Mouse (Mus musculus) Patski (cell line): ENCODE measurements around the gene Tmem245. TPM values are rescaled to one million over a fixed set of nuclear protein-coding genes. Genes with fewer than 3 reads are reported as not detected.
A peak's percentile ranks its signal among the peaks of the same experiment; 100 is the strongest.

Source experiments
- ATAC-seq: fragments of 100-300 bp; one replicate; pipeline ENCODE4 v1.8.0; 2021
- CTCF ChIA-PET: fragments of 350-600 bp; sonication (Branson Sonifier 250); formaldehyde crosslinking; loops from one replicate; lab custom pipeline; 2022; ENCODE audit warnings: inconsistent platforms; lab: Charles Lee
- POLR2A ChIA-PET: fragments of 350-600 bp; sonication (Branson Sonifier 250); formaldehyde crosslinking; loops from one replicate; lab custom pipeline; 2022; ENCODE audit warnings: antibody characterized with exemption, inconsistent platforms; lab: Charles Lee
- DNase-seq: peaks from one replicate; pipeline ENCODE4 v3.0.0-alpha.2; 2011; ENCODE audit warnings: low read depth, low spot score
- H3K27me3 ChIP-seq: fragments of 371-371 bp; one replicate; pipeline ENCODE4 v1.5.1; 2021
- CTCF ChIP-seq: fragments of 100-300 bp; IDR thresholded peaks from one replicate; pipeline ENCODE4 v1.5.1; 2021
- in situ Hi-C: fragments of 300-500 bp; cut with MboI; formaldehyde crosslinking; loops from 3 replicates; pipeline ENCODE4 v1.11.1; 2018; ENCODE audit warnings: low pct_unique_long_range_greater_than_20kb, mixed read lengths
- polyA plus RNA-seq: library from polyadenylated mRNA; unstranded; gene quantifications from one replicate; pipeline ENCODE4 v1.2.3, GENCODE M21; 2021

The Tmem245 gene
- polyA plus RNA-seq, 1 experiment from 2014 or later: 19.1 TPM

DNA sequence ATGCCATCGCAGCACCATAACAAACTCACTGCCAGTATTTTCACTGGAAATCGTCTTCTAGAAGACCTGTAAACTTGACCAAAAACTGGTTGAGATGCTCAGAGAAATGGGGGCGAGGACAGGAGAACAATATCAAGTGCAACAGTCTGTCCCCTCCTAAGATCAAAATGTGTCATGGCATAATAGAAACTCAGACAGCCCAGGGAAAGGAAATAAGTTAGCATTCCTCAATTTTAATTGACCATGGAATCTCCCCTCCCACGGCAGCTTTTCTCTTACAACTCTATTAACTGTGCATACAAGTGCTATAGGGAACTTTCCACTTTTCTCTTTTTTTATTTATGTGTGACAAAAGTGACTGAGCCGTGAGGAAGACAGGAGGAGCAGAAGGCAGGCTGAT, 79.5 kb downstream of the Tmem245 start:
- no peak for TF ChIP-seq CTCF
- POLR2A ChIA-PET: no interaction called here
- DNase-seq: no peak
- in situ Hi-C loops: no loop called here
- no peak for ATAC-seq
- no peaks in the 10 kb centered on the region for H3K27me3 ChIP-seq
- CTCF ChIA-PET: interaction anchor here (0.7 to 1.8 kb wide), 2 partner anchors 15 to 48 kb away, joined by 3 to 4 read pairs; no protein-coding TSS in a partner anchor

DNA sequence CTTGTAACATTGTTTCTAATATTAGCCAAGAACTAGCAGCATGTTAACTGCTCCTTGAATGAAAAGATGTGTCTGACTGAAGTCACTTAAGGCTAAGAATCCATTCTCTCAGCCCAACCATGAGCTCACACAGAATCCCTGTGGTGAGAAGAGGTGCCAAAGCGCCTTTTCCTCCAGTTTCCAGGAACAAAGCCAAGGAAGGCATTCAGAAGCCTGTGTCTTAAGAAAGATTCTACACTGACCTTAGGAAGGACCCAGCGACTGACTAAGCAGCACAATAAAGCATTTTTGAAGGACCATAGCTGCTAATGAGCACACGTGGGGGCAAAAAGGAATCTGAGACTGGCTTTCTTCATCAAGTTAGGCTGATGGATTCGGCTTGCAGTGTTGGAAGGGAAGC, 81.3 kb downstream of the Tmem245 start:
- no peak for TF ChIP-seq CTCF
- peak; percentile 83 for DNase-seq
- ChIA-PET CTCF (interaction anchor here (1.3 kb wide), 2 partner anchors 15 to 18 kb away, joined by 3 to 5 read pairs; no protein-coding TSS in a partner anchor), POLR2A (no interaction called here)
- no peaks in the 10 kb centered on the region for H3K27me3 ChIP-seq
- in situ Hi-C loops: no loop called here
- peak; percentile 49 for ATAC-seq

DNA sequence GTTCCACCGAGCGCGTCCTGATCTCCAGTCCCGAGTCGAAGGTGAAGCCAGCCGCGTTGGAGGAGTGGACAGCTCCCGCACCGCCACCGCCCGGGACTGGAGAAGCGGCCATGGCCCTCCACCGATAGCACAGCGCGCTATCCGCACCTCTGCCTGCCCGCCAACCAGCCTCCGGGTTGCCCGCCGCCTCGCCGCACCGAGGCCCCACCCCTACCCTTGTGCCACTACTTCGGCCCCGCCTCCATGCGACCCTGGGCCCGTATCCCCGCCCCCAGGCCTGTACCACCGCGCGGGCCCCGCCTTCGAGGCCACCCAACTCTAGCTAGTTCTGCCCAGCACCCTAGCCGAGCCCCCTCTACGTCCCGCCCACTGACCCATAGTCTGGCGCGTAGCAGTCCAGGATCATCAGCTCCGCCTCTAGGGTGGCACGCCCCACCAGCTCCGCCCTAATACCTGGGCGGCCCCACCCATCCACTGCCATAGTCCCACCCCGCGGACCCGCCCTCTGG, 82.2 kb downstream of the Tmem245 start, which contains the start of gene Ctnnal1:
TSS of gene Ctnnal1 (minus strand) at position 186 of the 509 bp plus-strand sequence.
- ChIA-PET POLR2A (no interaction called here), CTCF (interaction anchor here (1.3 kb wide), 1 partner anchor 14 kb away, joined by 3 read pairs; no protein-coding TSS in a partner anchor)
- no peak for TF ChIP-seq CTCF
- DNase-seq: no peak
- peak; percentile 81 for ATAC-seq
- no peaks in the 10 kb centered on the region for H3K27me3 ChIP-seq
- in situ Hi-C loops: no loop called here

DNA sequence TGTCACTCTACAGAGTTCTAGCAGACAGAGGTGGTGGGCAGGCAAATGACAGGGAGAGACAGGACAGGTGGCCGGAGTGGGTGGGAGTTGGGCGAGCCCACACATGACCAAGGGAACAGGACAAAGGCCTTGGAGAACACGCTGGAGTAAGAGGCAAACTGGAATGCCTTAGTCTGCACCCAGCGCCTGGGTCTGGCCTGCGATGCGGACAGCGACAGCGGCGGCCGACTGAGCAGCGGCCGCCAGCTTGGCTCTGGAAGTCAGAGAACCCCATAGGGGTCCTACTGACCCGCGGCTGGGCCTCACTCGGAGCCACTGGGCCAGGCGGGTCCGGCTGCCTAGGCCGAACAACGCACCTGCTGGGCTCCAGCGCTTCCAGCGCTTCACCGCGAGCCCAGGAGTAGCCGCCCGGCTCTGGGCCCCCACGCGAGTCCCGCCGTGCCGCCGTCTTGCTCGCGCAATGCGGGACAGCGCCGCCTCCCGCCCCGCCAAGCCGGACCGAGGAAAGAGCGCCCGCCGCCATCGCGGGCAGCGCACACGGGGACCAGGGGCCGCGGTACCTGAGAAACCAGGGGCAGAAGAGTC, 82.7 kb downstream of the Tmem245 start:
- H3K27me3 ChIP-seq: no peaks in the 10 kb centered on the region
- no peak for TF ChIP-seq CTCF
- CTCF ChIA-PET: no interaction called here
- DNase-seq (no peak), ATAC-seq (peak; percentile 6)
- POLR2A ChIA-PET: no interaction called here
- in situ Hi-C loops: no loop called here

DNA sequence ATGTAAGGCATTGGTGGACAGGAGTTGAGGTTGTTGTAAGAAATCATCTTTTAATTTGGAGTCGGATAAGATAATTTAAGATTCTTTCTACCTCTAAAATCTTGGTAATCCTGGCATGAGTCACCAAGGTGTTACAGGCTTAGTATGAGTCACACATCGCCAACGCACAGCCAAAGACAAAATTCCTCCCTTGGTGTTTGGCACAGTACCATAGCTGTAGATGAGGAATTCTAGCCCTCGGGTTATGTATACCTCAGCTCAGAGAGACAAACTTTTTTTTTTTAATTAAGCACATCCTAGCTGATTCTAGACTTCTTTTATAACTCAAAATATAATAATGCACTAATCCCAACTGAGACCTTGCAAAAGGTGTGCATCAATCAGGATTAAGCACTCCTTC, 83.2 kb downstream of the Tmem245 start:
- H3K27me3 ChIP-seq: no peaks in the 10 kb centered on the region
- ChIA-PET CTCF (no interaction called here), POLR2A (no interaction called here)
- no peak for TF ChIP-seq CTCF
- peak; percentile 28 for ATAC-seq
- no peak for DNase-seq
- in situ Hi-C loops: no loop called here

DNA sequence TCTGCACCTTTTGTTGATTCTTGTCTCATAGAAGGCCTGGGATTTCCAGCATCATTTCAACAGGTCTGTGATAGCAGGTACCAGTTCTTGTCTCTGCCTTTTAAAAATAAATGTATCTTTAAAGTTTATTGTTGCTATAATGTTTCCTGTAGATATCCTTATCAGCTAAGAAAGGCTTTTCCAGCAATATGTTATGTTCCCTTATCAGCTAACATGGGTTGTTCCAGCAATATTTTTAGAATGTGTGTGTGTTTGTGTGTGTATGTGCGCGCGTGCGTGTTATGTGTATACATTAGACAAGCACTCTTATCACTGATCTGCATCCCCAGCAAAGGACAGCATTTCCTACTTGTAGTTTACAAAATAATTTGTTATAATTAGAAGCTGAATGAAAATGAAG, 85.7 kb downstream of the Tmem245 start:
- TF ChIP-seq CTCF: no peak

DNA sequence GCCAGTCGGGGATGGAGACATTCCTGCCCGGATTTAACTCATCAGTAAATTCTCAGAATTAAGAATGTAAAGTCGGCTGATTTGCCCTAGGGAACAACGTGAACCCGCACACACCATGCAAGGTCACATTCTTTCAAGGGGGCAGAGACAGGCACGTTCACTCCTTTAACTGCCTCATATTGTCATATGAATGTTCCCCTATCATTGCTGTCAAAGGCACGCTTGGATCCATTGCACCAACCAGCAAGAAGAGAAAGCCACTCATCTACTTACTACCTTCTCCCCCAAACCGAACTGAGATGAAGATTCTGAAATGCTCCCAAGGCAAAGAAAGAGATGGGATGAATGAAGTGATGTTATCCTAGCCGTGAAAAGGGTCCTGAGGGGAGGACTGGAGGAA, 88.5 kb downstream of the Tmem245 start:
- DNase-seq (no peak), ATAC-seq (no peak)
- TF ChIP-seq CTCF: no peak
- ChIA-PET CTCF (no interaction called here), POLR2A (no interaction called here)
- in situ Hi-C loops: no loop called here
- H3K27me3 ChIP-seq: no peaks in the 10 kb centered on the region

More for the DNA sequence above, 85.7 kb downstream of the Tmem245 start:
- ATAC-seq: no peak
- DNase-seq: no peak
- POLR2A ChIA-PET: no interaction called here
- no peaks in the 10 kb centered on the region for H3K27me3 ChIP-seq
- in situ Hi-C loops: no loop called here
- CTCF ChIA-PET: interaction anchor here (1.8 to 2.6 kb wide), 2 partner anchors 9 to 12 kb away, joined by 5 to 9 read pairs; no protein-coding TSS in a partner anchor

DNA sequence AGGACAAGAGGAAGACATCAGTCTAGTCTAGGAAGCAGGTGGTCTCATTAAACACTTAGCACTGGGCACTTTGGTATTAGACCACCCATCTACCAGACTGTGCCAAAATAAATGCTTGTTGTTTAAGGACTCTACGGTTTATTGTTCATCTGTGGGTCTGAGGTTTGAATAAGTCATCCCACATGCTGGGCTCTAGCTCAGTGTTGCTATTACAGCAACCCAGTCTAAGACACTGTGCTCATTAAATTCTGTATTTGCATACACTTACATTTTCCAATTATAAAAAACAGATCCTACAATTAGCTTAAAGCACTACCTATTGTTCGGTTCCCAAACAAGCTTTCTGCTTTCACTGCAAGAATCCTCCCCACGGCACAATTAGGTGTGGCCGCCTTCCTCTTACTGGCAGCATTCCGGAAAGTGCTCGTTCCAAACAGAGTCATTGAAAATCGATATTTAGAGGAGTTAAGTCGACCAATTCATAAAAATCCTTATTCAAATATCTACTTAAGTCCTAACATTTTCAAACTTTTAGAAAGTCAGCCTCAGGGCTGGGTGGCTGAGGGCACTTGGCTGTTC, 90.8 kb downstream of the Tmem245 start:
- ATAC-seq (no peak), DNase-seq (no peak)
- no peak for TF ChIP-seq CTCF
- in situ Hi-C loops: no loop called here
- ChIA-PET POLR2A (no interaction called here), CTCF (no interaction called here)
- no peaks in the 10 kb centered on the region for H3K27me3 ChIP-seq

DNA sequence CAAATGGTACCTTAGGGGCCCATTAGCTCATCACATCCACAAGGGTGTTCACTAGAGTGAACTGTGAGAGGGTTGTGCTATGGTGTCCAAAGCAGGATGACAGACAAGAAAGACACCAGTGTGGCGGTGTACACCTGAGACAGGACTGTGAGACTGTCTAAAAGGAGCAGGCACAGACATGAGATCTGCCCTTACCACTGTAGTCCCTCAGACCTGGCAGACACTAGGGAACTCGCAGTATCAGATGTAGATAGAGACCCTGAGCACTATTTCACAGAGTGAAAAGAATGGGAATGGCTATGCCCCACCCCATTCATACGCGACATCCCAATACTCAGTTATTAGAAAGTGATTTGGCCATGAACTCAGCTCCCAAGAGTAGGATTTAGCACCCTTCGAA, 91.3 kb downstream of the Tmem245 start:
- ChIA-PET POLR2A (no interaction called here), CTCF (no interaction called here)
- TF ChIP-seq CTCF: no peak
- H3K27me3 ChIP-seq: no peaks in the 10 kb centered on the region
- no peak for DNase-seq
- in situ Hi-C loops: no loop called here
- ATAC-seq: no peak

DNA sequence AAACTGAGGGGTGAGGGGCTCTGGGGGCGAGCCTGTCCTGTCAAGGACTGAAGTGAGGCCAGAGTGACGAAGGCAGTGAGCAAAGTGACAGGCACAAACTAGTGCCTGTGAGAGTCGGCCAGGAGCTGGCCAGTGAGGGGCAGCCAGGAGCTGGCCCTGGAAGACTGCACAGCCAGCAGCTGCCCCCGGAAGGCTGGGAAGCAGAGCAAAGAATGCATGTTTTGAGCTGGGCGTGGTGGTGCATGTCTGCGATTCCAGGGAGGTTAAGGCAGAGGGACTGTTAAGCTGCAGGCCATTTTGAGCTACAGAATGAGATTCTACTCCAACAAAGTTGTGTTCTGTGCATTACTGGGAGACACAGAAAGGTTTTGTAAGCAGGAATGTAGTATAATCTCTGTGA, 96.5 kb downstream of the Tmem245 start:
- ChIA-PET CTCF (interaction anchor here (1.0 kb wide), 3 partner anchors 15 to 49 kb away, joined by 3 read pairs; no protein-coding TSS in a partner anchor), POLR2A (no interaction called here)
- DNase-seq (no peak), ATAC-seq (no peak)
- TF ChIP-seq CTCF: peak; percentile 63
- in situ Hi-C loops: no loop called here
- no peaks in the 10 kb centered on the region for H3K27me3 ChIP-seq

DNA sequence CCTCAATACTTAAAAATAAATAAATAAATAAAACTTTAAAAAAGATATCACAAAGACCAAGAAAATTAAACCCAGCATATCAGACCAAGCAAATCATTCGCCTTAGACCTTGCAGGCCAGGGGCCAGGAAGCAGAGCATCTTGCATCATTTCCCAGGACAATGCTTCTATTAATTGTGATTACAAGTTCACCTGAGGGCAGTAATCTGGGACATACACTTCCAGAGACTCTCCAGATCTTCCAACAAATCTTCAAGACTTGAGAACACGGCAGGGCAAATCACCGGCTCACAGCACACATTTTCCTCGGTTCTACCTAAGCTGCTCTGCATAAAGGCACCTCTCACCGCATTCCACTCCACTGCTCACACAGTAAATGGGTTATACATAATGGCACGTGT, 99.2 kb downstream of the Tmem245 start:
- ATAC-seq: no peak

More for the DNA sequence above, 99.2 kb downstream of the Tmem245 start:
- DNase-seq: no peak
- H3K27me3 ChIP-seq: no peaks in the 10 kb centered on the region
- no peak for TF ChIP-seq CTCF
- in situ Hi-C loops: no loop called here
- CTCF ChIA-PET: interaction anchor here (1.4 kb wide), 1 partner anchor 23 kb away, joined by 3 read pairs; no protein-coding TSS in a partner anchor
- POLR2A ChIA-PET: no interaction called here
